Mouse (Mus musculus) stomach, embryonic 14.5 days (tissue): ENCODE measurements around the gene Msantd2. TPM values are rescaled to one million over a fixed set of nuclear protein-coding genes. Genes with fewer than 3 reads are reported as not detected.

ENCODE experiments used
- ATAC-seq: fragments of 200-750 bp; cut with Nextera tagmentation; 2 replicates; pipeline ENCODE4 v1.8.0; 2017; ENCODE audit warnings: low read depth, moderate TSS enrichment; ENCODE audit not compliant: insufficient number of reproducible peaks, insufficient read depth, low FRiP score
- H3K27ac ChIP-seq: fragments of 300-500 bp; sonication (generic); 2 replicates; pipeline ENCODE4 v1.5.1; 2014; ENCODE audit warnings: mild to moderate bottlenecking, low read length, moderate library complexity, mixed read lengths
- H3K27me3 ChIP-seq: fragments of 300-500 bp; sonication (generic); 2 replicates; pipeline ENCODE4 v1.6.1; 2014; ENCODE audit warnings: low read length, control low read depth, mixed read lengths; ENCODE audit not compliant: control insufficient read depth, insufficient read depth
- H3K36me3 ChIP-seq: fragments of 300-500 bp; sonication (generic); 2 replicates; pipeline ENCODE4 v1.6.1; 2014; ENCODE audit warnings: mild to moderate bottlenecking, control low read depth, low read length, moderate library complexity, mixed read lengths; ENCODE audit not compliant: control insufficient read depth, insufficient read depth
- H3K4me1 ChIP-seq: fragments of 300-500 bp; sonication (generic); 2 replicates; pipeline ENCODE4 v1.6.1; 2014; ENCODE audit warnings: low read length, control low read depth, mixed read lengths; ENCODE audit not compliant: control insufficient read depth, insufficient read depth
- H3K4me2 ChIP-seq: fragments of 300-500 bp; sonication (generic); replicated peaks from 2 replicates; pipeline ENCODE4 v1.6.1; 2014; ENCODE audit warnings: low read depth, low read length, control low read depth
- H3K4me3 ChIP-seq: fragments of 300-500 bp; sonication (generic); 2 replicates; pipeline ENCODE4 v1.5.1; 2014; ENCODE audit warnings: low read depth, low read length, control low read depth
- H3K9ac ChIP-seq: fragments of 300-500 bp; sonication (generic); replicated peaks from 2 replicates; pipeline ENCODE4 v1.6.1; 2014; ENCODE audit warnings: low read depth, mild to moderate bottlenecking, control low read depth, low read length, moderate library complexity, mixed read lengths
- H3K9me3 ChIP-seq: fragments of 300-500 bp; sonication (generic); 2 replicates; pipeline ENCODE4 v1.6.1; 2016; ENCODE audit warnings: low read depth, low read length, control low read depth; ENCODE audit not compliant: control insufficient read depth
- WGBS: fragments of 180-500 bp; shearing (Covaris S2); extraction: QIAGEN DNeasy Blood & Tissue Kit; methylation state at CpG from one replicate; pipeline ENCODE4 v1.1.7; 2014; 5-methylcytosine and 5-hydroxymethylcytosine counted together
- polyA plus RNA-seq: library from polyadenylated mRNA; unstranded; fragments of >200 nt; fragmentation: Nextera tagmentation; extraction: Ambion mirVana; gene quantifications from 2 replicates; pipeline ENCODE4 v1.2.1, GENCODE M21; 2014

Gene Msantd2
- polyA plus RNA-seq, 1 experiment from 2014 or later, result 38.9 TPM

- under 1% methylated on average over 9 of the region's 9 CpGs for WGBS
- Histone ChIP-seq H3K27me3 (peaks cover 67% of the 10 kb centered on the region), H3K9ac (no peak overlapping the region), H3K4me3 (peak overlapping the region; percentile 46), H3K9me3 (no peaks in the 10 kb centered on the region), H3K36me3 (no peaks in the 10 kb centered on the region), H3K4me1 (0 out of 2 replicates have a peak, but pooled peaks cover 8% of the 10 kb centered on the region), H3K27ac (no peak overlapping the region), H3K4me2 (peak overlapping the region; percentile 95)
- ATAC-seq, result no peak
Measured at GRCm38 (mm10) chr9:37459665-37460042, 29.5 kb upstream of the Msantd2 start.

- ATAC-seq, result peak; percentile 47
- Histone ChIP-seq H3K9me3 (no peaks in the 10 kb centered on the region), H3K36me3 (no peaks in the 10 kb centered on the region), H3K4me3 (peak overlapping the region; percentile 46), H3K4me1 (0 out of 2 replicates have a peak, but pooled peaks cover 8% of the 10 kb centered on the region), H3K4me2 (peak overlapping the region; percentile 95), H3K27ac (no peak overlapping the region), H3K27me3 (peaks cover 61% of the 10 kb centered on the region), H3K9ac (no peak overlapping the region)
- WGBS, result 1% methylated on average over 80 of the region's 81 CpGs
Measured at GRCm38 (mm10) chr9:37460043-37460960, 28.8 kb upstream of the Msantd2 start.

GRCm38 (mm10) chr9:37460961-37461340 is 28.2 kb upstream of the Msantd2 start:
- Histone ChIP-seq H3K4me1 (0 out of 2 replicates have a peak, but pooled peaks cover 8% of the 10 kb centered on the region), H3K27ac (no peak overlapping the region), H3K9ac (no peak overlapping the region), H3K36me3 (no peaks in the 10 kb centered on the region), H3K4me2 (peak overlapping the region; percentile 95), H3K9me3 (no peaks in the 10 kb centered on the region), H3K27me3 (peaks cover 59% of the 10 kb centered on the region), H3K4me3 (peak overlapping the region; percentile 46)
- no peak for ATAC-seq
- WGBS, result 9% methylated on average over 5 of the region's 5 CpGs

- 0 out of 2 replicates have a peak, but pooled peaks cover 8% of the 10 kb centered on the region for H3K4me1 ChIP-seq
- H3K4me2 ChIP-seq, result no peak overlapping the region
- H3K4me3 ChIP-seq, result no peak overlapping the region
- H3K9me3 ChIP-seq, result no peaks in the 10 kb centered on the region
- no peak overlapping the region for H3K9ac ChIP-seq
- WGBS, result 13% methylated on average over 3 of the region's 3 CpGs
- H3K27me3 ChIP-seq, result peaks cover 55% of the 10 kb centered on the region
- no peaks in the 10 kb centered on the region for H3K36me3 ChIP-seq
- H3K27ac ChIP-seq, result no peak overlapping the region
- ATAC-seq, result no peak
Measured at GRCm38 (mm10) chr9:37461571-37461970, 27.5 kb upstream of the Msantd2 start.

GRCm38 (mm10) chr9:37462764-37463163 is 26.4 kb upstream of the Msantd2 start:
- 0 out of 2 replicates have a peak, but pooled peaks cover 8% of the 10 kb centered on the region for H3K4me1 ChIP-seq
- H3K4me2 ChIP-seq, result no peak overlapping the region
- H3K4me3 ChIP-seq, result no peak overlapping the region
- no peaks in the 10 kb centered on the region for H3K36me3 ChIP-seq
- WGBS, result 12% methylated on average over 7 of the region's 7 CpGs
- no peak overlapping the region for H3K27ac ChIP-seq
- peaks cover 43% of the 10 kb centered on the region for H3K27me3 ChIP-seq
- no peak for ATAC-seq
- H3K9ac ChIP-seq, result no peak overlapping the region
- no peaks in the 10 kb centered on the region for H3K9me3 ChIP-seq

- H3K27ac ChIP-seq, result no peak overlapping the region
- no peaks in the 10 kb centered on the region for H3K27me3 ChIP-seq
- H3K36me3 ChIP-seq, result no peaks in the 10 kb centered on the region
- H3K4me3 ChIP-seq, result no peak overlapping the region
- 79% methylated on average over 3 of the region's 3 CpGs for WGBS
- no peaks in the 10 kb centered on the region for H3K9me3 ChIP-seq
- no peak overlapping the region for H3K9ac ChIP-seq
- no peaks in the 10 kb centered on the region for H3K4me1 ChIP-seq
- no peak for ATAC-seq
- no peak overlapping the region for H3K4me2 ChIP-seq
Measured at GRCm38 (mm10) chr9:37473611-37474125, 15.5 kb upstream of the Msantd2 start.

- Histone ChIP-seq H3K27me3 (no peaks in the 10 kb centered on the region), H3K4me2 (no peak overlapping the region), H3K4me3 (no peak overlapping the region), H3K4me1 (no peaks in the 10 kb centered on the region), H3K36me3 (no peaks in the 10 kb centered on the region), H3K27ac (no peak overlapping the region), H3K9me3 (no peaks in the 10 kb centered on the region), H3K9ac (no peak overlapping the region)
- 81% methylated on average over 7 of the region's 7 CpGs for WGBS
- no peak for ATAC-seq
Measured at GRCm38 (mm10) chr9:37474923-37475322, 14.2 kb upstream of the Msantd2 start.

- no peak overlapping the region for H3K4me3 ChIP-seq
- H3K36me3 ChIP-seq, result no peaks in the 10 kb centered on the region
- no peaks in the 10 kb centered on the region for H3K27me3 ChIP-seq
- H3K27ac ChIP-seq, result no peak overlapping the region
- H3K9ac ChIP-seq, result no peak overlapping the region
- peaks cover 6% of the 10 kb centered on the region; the same call in 1 of the 2 replicates for H3K4me1 ChIP-seq
- no peak for ATAC-seq
- H3K9me3 ChIP-seq, result no peaks in the 10 kb centered on the region
- no peak overlapping the region for H3K4me2 ChIP-seq
- 66% methylated on average over 5 of the region's 5 CpGs for WGBS
Measured at GRCm38 (mm10) chr9:37485146-37485545, 4.0 kb upstream of the Msantd2 start.
